Mouse (Mus musculus): Measurements from ENCODE around the gene Ghr.

The Ghr gene

GRCm38 (mm10) chr15:3356073-3356766 is 227.1 kb downstream of the Ghr start:
- peak; percentile 9 for DNase-seq

DNA sequence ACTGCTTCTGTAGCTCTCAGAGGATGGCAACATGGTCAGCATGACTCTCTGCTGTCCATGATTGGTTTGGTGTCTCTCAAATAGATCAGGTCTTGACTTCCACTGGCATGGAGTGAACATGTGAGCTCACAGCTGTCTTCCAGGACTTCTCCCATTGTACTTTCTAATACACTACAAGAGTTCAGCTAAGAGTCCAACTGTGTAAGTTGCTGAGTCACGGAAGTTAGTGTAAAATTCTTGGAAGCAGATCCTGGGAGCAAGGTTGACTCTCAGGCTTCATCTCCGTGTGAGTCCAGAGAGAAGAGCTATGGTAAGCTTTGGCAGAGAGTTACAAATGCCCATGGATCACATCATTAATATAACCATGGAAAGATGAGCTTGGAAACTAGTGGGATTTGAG is 229.6 kb downstream of the Ghr start:
- no peak for DNase-seq

DNA sequence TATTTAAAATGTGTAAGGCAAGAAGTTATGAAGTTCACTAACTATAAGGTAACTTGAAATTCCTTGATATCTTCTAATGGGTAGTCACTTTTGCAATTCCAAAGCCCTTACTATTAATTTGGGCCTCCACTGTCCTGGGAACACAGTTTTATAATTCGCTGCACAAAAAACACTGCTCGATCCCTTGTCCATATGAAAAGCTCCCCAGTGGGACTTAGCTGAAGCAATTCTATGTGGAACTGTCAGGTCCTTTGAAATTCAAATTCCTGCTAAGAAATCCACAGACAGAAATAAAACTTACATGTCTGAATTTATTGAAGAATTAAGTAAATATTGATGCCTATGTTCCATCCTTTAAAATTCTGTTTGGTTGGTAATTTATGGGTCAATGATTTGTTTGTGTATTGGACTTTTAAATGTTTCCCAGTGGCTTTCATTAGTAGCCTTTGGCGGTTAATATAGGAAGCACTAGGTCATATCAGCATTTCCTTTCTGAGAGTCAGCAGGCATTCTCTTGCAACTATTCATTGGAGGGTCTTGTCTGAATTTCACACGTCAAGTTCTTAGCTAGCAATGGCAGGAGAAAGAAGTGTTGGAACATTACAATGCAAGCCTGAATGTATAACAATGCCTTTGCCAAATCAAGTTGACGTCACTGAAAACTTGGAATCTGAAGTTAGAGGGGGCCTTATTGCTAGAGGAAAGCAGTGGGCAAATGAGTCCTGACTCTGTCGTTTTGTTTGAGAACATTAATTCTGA is 233.8 kb downstream of the Ghr start:
- no peak for DNase-seq

GRCm38 (mm10) chr15:3346682-3347081 is 236.6 kb downstream of the Ghr start:
- no peak for DNase-seq

DNA sequence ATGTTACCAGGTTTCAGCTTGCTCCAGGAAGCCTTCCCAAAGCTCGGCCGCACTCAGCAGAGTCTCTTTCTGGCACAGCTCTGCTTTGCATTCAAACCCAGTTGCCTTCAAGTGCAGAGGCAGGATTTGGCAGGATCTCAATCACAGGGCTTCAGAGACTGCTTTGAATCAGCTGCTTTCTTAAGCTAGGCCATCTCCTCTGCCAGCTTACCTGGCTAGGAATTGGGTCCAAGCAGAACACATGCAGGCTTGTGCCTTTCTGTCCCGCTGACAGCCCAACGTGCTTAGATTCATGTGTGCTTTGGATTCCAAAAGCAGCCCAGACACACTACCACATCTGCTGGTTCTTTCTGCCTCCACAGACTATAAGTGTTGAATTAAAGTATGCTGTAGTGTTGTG is 238.7 kb downstream of the Ghr start:
- no peak for DNase-seq

GRCm38 (mm10) chr15:3341806-3342582 is 241.3 kb downstream of the Ghr start:
- peak; percentile 72 for DNase-seq

DNA sequence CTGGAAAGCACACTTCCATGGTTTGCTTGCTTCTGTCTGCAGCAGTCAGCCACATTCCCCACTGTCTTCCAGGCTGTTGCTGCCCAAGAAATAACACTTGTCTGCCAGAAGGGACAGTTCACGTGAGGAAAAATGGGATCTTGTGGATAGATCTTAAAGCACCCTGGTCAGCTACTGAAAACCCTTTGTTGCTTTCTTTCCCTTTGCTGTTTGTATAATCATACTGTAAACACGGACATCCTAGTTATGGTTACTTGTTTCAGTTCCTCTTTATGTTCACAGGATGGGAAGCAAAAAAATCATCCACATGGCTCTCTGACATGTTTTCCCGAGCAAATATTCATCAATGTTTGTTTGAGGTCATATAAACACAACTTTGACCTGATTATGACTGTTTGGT is 243.4 kb downstream of the Ghr start:
- DNase-seq: peak; percentile 53

DNA sequence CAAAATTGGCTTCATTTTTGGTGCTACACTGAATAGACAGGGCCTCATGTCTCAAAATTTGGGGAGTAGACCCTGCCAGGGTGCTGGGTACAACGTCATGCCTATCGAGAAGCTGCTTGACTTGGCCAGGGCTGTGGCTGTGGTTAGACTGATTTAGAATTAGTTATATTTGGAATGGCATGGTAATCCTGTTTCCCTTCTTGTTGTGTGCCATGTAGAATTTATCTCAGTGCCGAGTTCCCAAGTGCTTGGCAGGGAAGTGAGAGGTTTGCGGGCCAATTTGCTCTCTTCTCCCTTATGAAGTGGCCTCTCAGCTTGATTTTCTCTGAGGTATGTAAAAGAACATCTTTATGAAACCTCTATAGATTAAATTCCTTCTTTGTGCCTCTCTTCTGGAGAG is 250.8 kb downstream of the Ghr start:
- no peak for DNase-seq

DNA sequence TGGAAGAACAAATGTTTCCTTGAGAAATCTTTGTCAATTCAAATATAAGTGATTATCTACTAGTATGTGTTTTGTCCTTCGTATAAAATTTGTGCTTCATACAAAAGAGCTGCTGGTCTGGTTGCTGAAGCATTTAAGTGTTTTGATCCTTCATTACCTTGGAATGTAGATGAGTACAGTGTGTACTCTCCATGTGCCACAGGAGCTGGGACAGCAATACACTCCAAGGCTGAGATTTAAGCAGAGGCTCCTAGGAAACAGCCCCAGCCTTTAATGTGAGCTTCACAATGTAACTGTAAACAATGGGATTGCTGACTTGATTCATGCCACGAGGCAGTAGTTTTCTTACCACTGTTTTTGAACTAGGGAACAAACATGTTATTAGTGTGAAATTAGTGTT is 251.5 kb downstream of the Ghr start:
- peak; percentile 18 for DNase-seq

DNA sequence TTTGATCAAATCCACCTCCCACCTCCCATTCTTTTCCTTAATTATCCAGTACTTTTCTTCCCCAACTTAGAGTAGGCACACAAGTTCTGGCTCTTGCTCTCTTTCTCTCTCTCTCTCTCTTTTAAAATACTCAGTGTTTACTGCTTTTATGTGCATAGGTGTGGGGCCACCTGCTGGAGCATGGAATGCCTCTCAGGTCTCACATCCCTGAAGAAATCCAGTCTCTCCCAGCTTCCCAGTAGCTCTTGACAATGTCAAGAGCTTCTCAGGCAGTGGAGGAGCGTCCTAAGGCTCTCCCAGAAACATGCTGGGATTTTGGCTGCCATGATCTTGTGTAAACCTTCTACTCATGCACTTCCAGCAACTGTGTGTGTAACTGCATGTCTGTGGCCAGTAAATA is 253.0 kb downstream of the Ghr start:
- DNase-seq: peak; percentile 62

DNA sequence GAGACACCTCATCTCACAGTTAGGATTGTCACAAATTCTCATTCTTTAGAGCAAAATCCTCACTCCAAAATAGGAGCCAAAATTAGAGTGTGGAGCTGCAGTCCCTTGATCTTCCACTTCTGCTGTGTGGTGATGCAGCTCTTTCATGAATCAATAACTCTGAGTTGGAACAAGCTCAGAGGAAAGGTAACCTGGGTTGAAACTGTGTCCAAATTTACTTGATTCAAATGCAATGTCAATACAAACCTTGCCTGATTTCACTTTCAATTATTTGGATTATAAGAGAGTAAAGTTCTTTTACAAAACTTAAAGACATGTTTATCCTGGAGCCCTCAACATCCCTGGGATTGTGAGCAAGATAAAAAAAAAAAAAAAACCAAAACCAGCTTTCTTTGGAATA is 260.3 kb downstream of the Ghr start:
- DNase-seq: no peak

GRCm38 (mm10) chr15:3319929-3320328 is 263.4 kb downstream of the Ghr start:
- DNase-seq: no peak

DNA sequence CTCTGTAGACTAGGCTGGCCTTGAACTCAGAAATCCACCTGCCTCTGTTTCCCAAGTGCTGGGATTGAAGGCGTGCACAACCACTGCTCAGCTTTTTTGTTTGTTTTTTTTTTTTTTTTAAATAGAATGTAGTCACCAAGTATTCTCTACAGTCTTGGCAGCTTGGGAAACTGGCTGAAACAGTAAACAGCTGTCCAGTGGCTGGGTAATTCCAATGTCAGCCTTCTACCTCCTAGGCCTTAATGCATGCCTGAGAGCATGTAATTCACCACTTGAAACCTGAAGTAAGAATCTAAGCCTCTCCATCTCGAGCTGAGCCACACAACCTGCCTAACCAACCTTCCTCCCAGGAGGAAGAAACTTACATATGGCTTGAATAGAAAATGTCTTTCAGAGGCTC is 266.7 kb downstream of the Ghr start:
- DNase-seq: no peak

GRCm38 (mm10) chr15:3312937-3313336 is 270.4 kb downstream of the Ghr start:
- DNase-seq: peak; percentile 45

GRCm38 (mm10) chr15:3309856-3310255 is 273.4 kb downstream of the Ghr start:
- no peak for DNase-seq

DNA sequence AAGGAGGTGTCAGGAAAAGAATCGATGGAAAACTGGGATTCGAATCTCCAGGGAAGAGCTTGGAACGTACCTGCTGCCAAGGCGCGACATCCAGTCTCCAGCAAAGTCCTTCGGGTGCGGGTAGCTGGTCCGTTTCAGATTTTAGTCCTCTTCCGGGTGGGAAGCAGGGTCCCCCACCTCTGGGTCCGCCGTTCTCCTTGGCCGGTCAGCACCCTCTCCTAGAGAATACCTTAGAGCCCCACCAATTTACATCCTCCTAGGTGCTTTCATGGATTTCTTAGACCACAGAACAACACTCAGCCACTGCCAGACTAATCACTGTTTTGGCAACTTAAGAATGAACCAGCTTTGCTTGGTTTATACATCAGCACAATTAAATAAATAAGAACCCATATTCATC is 279.9 kb downstream of the Ghr start, which contains the start of gene Ccdc152:
Ccdc152 (minus strand) TSS at position 101 of the 400 bp plus-strand sequence.
- DNase-seq: no peak

DNA sequence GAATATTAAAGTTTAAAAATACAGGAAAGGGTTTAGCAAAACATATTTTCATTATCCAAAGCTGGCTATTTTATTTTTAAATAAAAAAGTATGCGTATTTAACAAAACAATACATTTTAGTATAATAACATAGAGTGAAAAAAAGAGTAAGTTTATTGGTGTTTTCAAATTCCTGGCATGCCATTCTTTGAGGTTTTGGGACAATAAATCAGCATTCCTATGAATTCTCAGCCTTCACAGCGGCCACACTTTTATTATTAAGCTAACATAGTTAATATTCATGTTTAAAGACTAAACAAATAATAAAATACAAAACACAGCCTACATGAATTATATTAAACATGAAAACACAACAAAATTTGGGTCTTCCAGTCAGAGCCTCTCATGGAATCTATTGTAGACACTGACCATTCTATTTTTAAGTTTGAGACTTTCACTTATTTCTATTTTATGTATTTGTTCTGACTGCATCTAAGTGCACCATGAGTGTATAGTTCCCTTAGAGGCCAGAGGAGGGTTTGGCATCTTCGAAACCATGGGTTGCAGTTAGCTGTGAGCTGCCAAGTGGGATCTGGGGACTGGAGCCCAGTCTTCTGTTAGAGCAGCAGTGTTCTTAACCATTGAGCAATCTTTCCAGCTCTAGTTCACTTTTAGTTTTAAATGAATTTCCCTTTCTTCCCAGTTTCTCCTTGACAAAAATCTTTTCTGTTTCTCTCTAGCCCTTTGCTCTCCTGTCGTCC is 282.8 kb downstream of the Ghr start:
- no peak for DNase-seq

GRCm38 (mm10) chr15:3297615-3298014 is 285.7 kb downstream of the Ghr start:
- no peak for DNase-seq

DNA sequence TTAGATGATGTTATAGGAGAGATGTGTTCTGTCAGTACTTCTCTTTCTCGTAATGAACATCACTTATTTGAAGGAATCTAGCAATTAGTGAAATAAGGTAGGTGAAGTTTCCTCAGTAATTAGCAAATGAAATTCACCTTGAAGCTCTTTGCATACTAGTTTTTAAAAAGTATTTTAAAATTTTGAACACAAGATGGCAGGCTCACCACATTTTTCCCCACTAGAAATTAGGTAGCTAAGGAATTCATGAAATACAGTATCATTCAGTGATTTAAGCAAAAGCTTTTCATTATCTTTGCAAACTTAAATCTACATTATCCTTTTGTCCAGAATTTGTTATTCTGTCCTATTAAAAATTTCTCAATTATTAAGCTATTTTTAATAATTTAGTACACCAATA is 287.3 kb downstream of the Ghr start:
- no peak for DNase-seq

DNA sequence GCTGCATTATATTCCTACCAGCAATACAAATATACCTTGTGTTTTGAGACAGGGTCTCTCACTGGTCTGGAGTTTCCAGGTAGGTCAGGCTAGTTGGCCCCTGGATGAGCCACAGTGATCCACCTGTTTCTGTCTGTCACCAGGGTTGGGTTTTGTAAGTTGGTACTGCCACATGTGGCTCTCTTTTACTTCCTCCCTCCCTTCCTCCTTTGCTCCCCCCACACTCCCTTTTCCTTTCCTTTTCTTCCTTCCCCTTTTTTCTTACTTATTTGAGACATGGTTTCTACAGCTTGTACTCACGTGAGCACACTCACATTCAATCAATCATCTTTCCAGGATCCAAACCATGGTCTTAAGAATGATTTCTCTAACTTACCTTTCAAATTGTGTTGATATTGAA is 289.8 kb downstream of the Ghr start:
- no peak for DNase-seq

- DNase-seq: no peak
Measured at GRCm38 (mm10) chr15:3290435-3290834, 292.9 kb downstream of the Ghr start.

DNA sequence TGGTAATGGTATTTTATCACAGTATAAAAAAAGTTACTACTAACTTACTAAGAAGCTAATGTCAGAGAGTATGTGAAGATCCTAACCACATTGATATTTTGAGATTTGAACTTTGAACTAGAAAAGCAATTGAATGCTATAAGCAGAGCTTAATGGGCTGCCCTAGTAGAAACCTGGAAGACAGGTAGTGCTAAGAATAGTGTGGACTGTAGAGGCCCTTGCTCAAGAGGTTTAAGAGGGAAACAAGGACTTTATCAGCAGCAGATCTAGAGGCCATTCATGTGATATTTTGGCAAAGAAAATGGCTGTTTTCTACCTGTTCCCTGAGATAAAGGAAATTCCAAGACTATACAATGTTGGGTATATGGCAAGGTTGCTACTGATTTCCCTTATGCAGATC is 297.3 kb downstream of the Ghr start:
- peak; percentile 55 for DNase-seq

- no peak for DNase-seq
Measured at GRCm38 (mm10) chr15:3281737-3282136, 301.6 kb downstream of the Ghr start.
